Mouse (Mus musculus): ENCODE measurements around the gene Rnf141.

DNA sequence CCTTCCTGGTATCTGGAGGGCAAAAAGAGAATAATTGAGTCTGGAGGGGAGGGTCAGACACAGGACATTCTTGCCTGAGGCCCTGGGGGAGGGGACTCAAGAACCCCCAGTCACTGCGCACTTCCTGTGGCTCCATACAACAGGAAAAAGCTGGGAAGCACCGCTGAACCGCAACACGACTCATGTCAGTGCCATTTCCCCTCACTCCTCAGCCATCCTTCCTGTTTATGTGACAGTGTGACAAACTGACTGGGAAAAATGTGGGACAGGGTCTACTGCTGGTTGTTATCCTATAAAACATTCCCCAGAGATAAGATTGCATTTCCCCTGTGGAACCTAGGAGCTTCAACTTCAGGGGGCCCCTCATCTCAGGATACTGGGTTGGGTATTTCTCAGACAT is 32.7 kb upstream of the Rnf141 start:
- TF ChIP-seq CTCF (IDR thresholded peaks at IDR 0.05; ENCODE audit: borderline replicate concordance, control insufficient read depth, extremely low read depth, insufficient read depth, low read length, poor library complexity) (no peak), POLR2A (IDR thresholded peaks at IDR 0.05; ENCODE audit: control insufficient read depth, extremely low read depth, insufficient read depth, low read length, poor library complexity) (no peak)
